11 mouse cellular contexts compared by ENCODE assay signal in genomic region chr4:134237582-134238278, GRCm38 (mm10). TPM values are rescaled to one million over a fixed set of nuclear protein-coding genes. Genes with fewer than 3 reads are reported as not detected.
DNase-seq lines count a peak whose midpoint lies in the region; ATAC-seq and TF ChIP-seq lines count a peak whose summit lies in the region.
"Had no signal": no experiment of that assay in that cellular context is flagged by ENCODE, and none has a peak within 500 bp of the region (broad histone marks: within the 10 kb centered on the region; RNA-seq: fewer than 3 reads in every experiment).

No protein-coding gene starts in this region.

- intact Hi-C loops in left cerebral cortex, adult 2 months (cut with DNase I) = no loop called here
- intact Hi-C loops in left cerebral cortex, postnatal 4 days (cut with DNase I) = no loop called here
- intact Hi-C loops in left cerebral cortex, postnatal 14 days (cut with DNase I) = no loop called here

- WGBS in cerebellum, adult 2 months = 59% methylated on average over 19 of the region's 19 CpGs
- 13% methylated on average over 18 of the region's 19 CpGs for WGBS in intestine, embryonic 15.5 days
- 30% methylated on average over 19 of the region's 19 CpGs for WGBS in midbrain, postnatal 0 days

- DNase-seq in cerebellum, adult 2 months = no peak
- no peak for DNase-seq in cerebellum, adult 11 months
- DNase-seq in left cerebral cortex, adult 2 months (ENCODE audit: extremely low spot score in 1 of 2, low spot score in 2 of 2) = no peak
- DNase-seq in left cerebral cortex, postnatal 4 days = no peak
- DNase-seq in midbrain, postnatal 0 days (ENCODE audit: low spot score) = no peak
- no peak for DNase-seq in embryo, embryonic 11 days
- DNase-seq in left cerebral cortex, postnatal 14 days (ENCODE audit: low spot score in 2 of 2) = no peak

- peaks cover 13% of the 10 kb centered on the region; the same call in 1 of the 2 replicates for H3K4me1 ChIP-seq in cerebellum, adult 2 months (ENCODE audit: control insufficient read depth, insufficient read depth, low read length)
- H3K4me1 ChIP-seq in intestine, embryonic 15.5 days (replicated peaks) = no peaks in the 10 kb centered on the region
- H3K4me1 ChIP-seq in midbrain, postnatal 0 days (ENCODE audit: insufficient read depth, low read length) = no peaks in the 10 kb centered on the region

- TF ChIP-seq CTCF in cerebellum, adult 2 months (IDR thresholded peaks at IDR 0.05; ENCODE audit: borderline replicate concordance, insufficient read depth, low read depth, low read length) = no peak
- no peak for TF ChIP-seq CTCF in left cerebral cortex, adult 2 months (IDR thresholded peaks at IDR 0.05)
- no peak for TF ChIP-seq CTCF in midbrain, postnatal 0 days (IDR thresholded peaks at IDR 0.05)

- no peaks in the 10 kb centered on the region for H3K36me3 ChIP-seq in intestine, embryonic 15.5 days
- no peaks in the 10 kb centered on the region for H3K36me3 ChIP-seq in midbrain, postnatal 0 days (ENCODE audit: insufficient read depth, low read length)

- H3K27me3 ChIP-seq in cerebellum, adult 2 months (ENCODE audit: control insufficient read depth, insufficient read depth, low read length) = no peaks in the 10 kb centered on the region
- H3K27me3 ChIP-seq in intestine, embryonic 15.5 days (replicated peaks) = peaks cover 4% of the 10 kb centered on the region; the same call in 1 of the 2 replicates
- peaks cover 9% of the 10 kb centered on the region for H3K27me3 ChIP-seq in midbrain, postnatal 0 days (ENCODE audit: insufficient read depth, low read length)

- peak overlapping the region; percentile 14 for H3K4me3 ChIP-seq in cerebellum, adult 2 months (replicated peaks; ENCODE audit: insufficient read depth, low read depth, low read length)
- peak overlapping the region; percentile 9; the same call in 1 of the 2 replicates for H3K4me3 ChIP-seq in left cerebral cortex, adult 2 months
- peak overlapping the region; percentile 46 for H3K4me3 ChIP-seq in intestine, embryonic 15.5 days (replicated peaks)
- no peak overlapping the region for H3K4me3 ChIP-seq in midbrain, postnatal 0 days (ENCODE audit: low read depth, low read length)

- H3K9ac ChIP-seq in intestine, embryonic 15.5 days = peak overlapping the region; percentile 42
- no peak overlapping the region for H3K9ac ChIP-seq in midbrain, postnatal 0 days (replicated peaks; ENCODE audit: low read length, poor library complexity, severe bottlenecking)

- H3K9me3 ChIP-seq in intestine, embryonic 15.5 days = no peaks in the 10 kb centered on the region
- no peaks in the 10 kb centered on the region for H3K9me3 ChIP-seq in midbrain, postnatal 0 days (ENCODE audit: low read length)

- ATAC-seq in intestine, embryonic 15.5 days = peak; percentile 79
- no peak for ATAC-seq in midbrain, postnatal 0 days (ENCODE audit: low FRiP score)

- no peak for TF ChIP-seq POLR2A in cerebellum, adult 2 months (IDR thresholded peaks at IDR 0.05; ENCODE audit: borderline replicate concordance, insufficient read depth, low read length)

- H3K4me2 ChIP-seq in intestine, embryonic 15.5 days (replicated peaks) = peak overlapping the region; percentile 56
- H3K4me2 ChIP-seq in midbrain, postnatal 0 days (ENCODE audit: low read depth, low read length, poor library complexity, severe bottlenecking) = peak overlapping the region; percentile 20; the same call in 1 of the 2 replicates

- H3K27ac ChIP-seq in cerebellum, adult 2 months (ENCODE audit: insufficient read depth, low read length) = no peak overlapping the region
- no peak overlapping the region for H3K27ac ChIP-seq in left cerebral cortex, adult 2 months
- peak overlapping the region; percentile 72 for H3K27ac ChIP-seq in intestine, embryonic 15.5 days
- no peak overlapping the region for H3K27ac ChIP-seq in midbrain, postnatal 0 days (ENCODE audit: low read depth, low read length)

RNA-seq across cellular contexts. Expression of gene Cnksr1, which starts 0.5 kb away (rescaled TPM):
- polyA plus RNA-seq in cerebellum, adult 2 months (2012; rRNA removed) = 0.55 and 0.56 TPM in 2 replicates
- total RNA-seq in left cerebral cortex, adult 2 months (2021) = under 1 TPM; 0.32 to 0.58 TPM
- total RNA-seq in left cerebral cortex, postnatal 4 days (2021) = under 1 TPM; 0.22 to 0.36 TPM
- polyA plus RNA-seq in intestine, embryonic 15.5 days (2015; fragmentation: Nextera tagmentation; extraction: Ambion mirVana) = 12.2 and 12.7 TPM in 2 replicates
- total RNA-seq in midbrain, postnatal 0 days (2014; rRNA removed) = 0.27 and 0.38 TPM in 2 replicates
- 0.13 and 0.28 TPM in 2 replicates for polyA plus RNA-seq in midbrain, postnatal 0 days (2015; fragmentation: Nextera tagmentation; extraction: Ambion mirVana)
- under 1 TPM in 1 of 2 experiments, not detected in 1; 0.24 TPM for total RNA-seq in left cerebral cortex, postnatal 14 days (2021)
- total RNA-seq: common myeloid progenitor, adult 5-6 weeks had no signal

RNA-seq across cellular contexts. Expression of gene E130218I03Rik, which starts 5.7 kb away (rescaled TPM):
- 0.52 and 0.84 TPM in 2 replicates for polyA plus RNA-seq in cerebellum, adult 2 months (2012; rRNA removed)
- not detected for total RNA-seq in left cerebral cortex, adult 2 months (2021)
- not detected for total RNA-seq in left cerebral cortex, postnatal 4 days (2021)
- 0.23 and 0.34 TPM in 2 replicates for polyA plus RNA-seq in intestine, embryonic 15.5 days (2015; fragmentation: Nextera tagmentation; extraction: Ambion mirVana)
- total RNA-seq in midbrain, postnatal 0 days (2014; rRNA removed) = not detected in 2 replicates
- 0.31 and 0.49 TPM in 2 replicates for polyA plus RNA-seq in midbrain, postnatal 0 days (2015; fragmentation: Nextera tagmentation; extraction: Ambion mirVana)
- total RNA-seq in left cerebral cortex, postnatal 14 days (2021) = not detected
- total RNA-seq: layer of hippocampus, adult 18-20 months had no signal

RNA-seq across cellular contexts. Expression of gene Zfp593, which starts 7.7 kb away (rescaled TPM):
- polyA plus RNA-seq in cerebellum, adult 2 months (2012; rRNA removed) = 10.7 and 11.7 TPM in 2 replicates
- total RNA-seq in left cerebral cortex, adult 2 months (2021) = 10 to 100 TPM; 11.6 to 12.9 TPM
- total RNA-seq in left cerebral cortex, postnatal 4 days (2021) = 10 to 100 TPM; 15.4 to 16.5 TPM
- 16.4 and 16.7 TPM in 2 replicates for polyA plus RNA-seq in intestine, embryonic 15.5 days (2015; fragmentation: Nextera tagmentation; extraction: Ambion mirVana)
- 10.6 and 15.4 TPM in 2 replicates for total RNA-seq in midbrain, postnatal 0 days (2014; rRNA removed)
- polyA plus RNA-seq in midbrain, postnatal 0 days (2015; fragmentation: Nextera tagmentation; extraction: Ambion mirVana) = 9.2 and 11.1 TPM in 2 replicates
- total RNA-seq in left cerebral cortex, postnatal 14 days (2021) = 10 to 100 TPM in 1 of 2 experiments, 1 to 10 TPM in 1; 10.0 to 12.5 TPM

RNA-seq across cellular contexts. Expression of gene Gm30191, which starts 9.0 kb away (rescaled TPM):
- 1.8 and 1.9 TPM in 2 replicates for polyA plus RNA-seq in cerebellum, adult 2 months (2012; rRNA removed)
- not detected for total RNA-seq in left cerebral cortex, adult 2 months (2021)
- not detected for total RNA-seq in left cerebral cortex, postnatal 4 days (2021)
- not detected in 2 replicates for polyA plus RNA-seq in intestine, embryonic 15.5 days (2015; fragmentation: Nextera tagmentation; extraction: Ambion mirVana)
- not detected in 2 replicates for total RNA-seq in midbrain, postnatal 0 days (2014; rRNA removed)
- polyA plus RNA-seq in midbrain, postnatal 0 days (2015; fragmentation: Nextera tagmentation; extraction: Ambion mirVana) = 0.37 and 0.42 TPM in 2 replicates
- not detected for total RNA-seq in left cerebral cortex, postnatal 14 days (2021)
- total RNA-seq: common myeloid progenitor, adult 5-6 weeks; layer of hippocampus, adult 18-20 months; neutrophil, adult 5-6 weeks had no signal

RNA-seq across cellular contexts. Expression of gene Catsper4, which starts 10.5 kb away (rescaled TPM):
- polyA plus RNA-seq in cerebellum, adult 2 months (2012; rRNA removed) = 0.08 TPM in 1 of 2 replicates, not detected in the other
- not detected for total RNA-seq in left cerebral cortex, adult 2 months (2021)
- under 1 TPM in 1 of 2 experiments, not detected in 1; 0.34 TPM for total RNA-seq in left cerebral cortex, postnatal 4 days (2021)
- polyA plus RNA-seq in intestine, embryonic 15.5 days (2015; fragmentation: Nextera tagmentation; extraction: Ambion mirVana) = 0.19 and 0.43 TPM in 2 replicates
- total RNA-seq in midbrain, postnatal 0 days (2014; rRNA removed) = 0.38 TPM in 1 of 2 replicates, not detected in the other
- 0.16 TPM in 1 of 2 replicates, not detected in the other for polyA plus RNA-seq in midbrain, postnatal 0 days (2015; fragmentation: Nextera tagmentation; extraction: Ambion mirVana)
- total RNA-seq in left cerebral cortex, postnatal 14 days (2021) = not detected
- total RNA-seq: common myeloid progenitor, adult 5-6 weeks; layer of hippocampus, adult 18-20 months; neutrophil, adult 5-6 weeks had no signal
